Mouse (Mus musculus): ENCODE data around the gene C1ql1.
"Not testable (repeated sequence)": the region's sequence is repeated elsewhere in the genome, so short reads cannot be mapped to it uniquely, and the experiment has no call there.

The C1ql1 gene

DNA sequence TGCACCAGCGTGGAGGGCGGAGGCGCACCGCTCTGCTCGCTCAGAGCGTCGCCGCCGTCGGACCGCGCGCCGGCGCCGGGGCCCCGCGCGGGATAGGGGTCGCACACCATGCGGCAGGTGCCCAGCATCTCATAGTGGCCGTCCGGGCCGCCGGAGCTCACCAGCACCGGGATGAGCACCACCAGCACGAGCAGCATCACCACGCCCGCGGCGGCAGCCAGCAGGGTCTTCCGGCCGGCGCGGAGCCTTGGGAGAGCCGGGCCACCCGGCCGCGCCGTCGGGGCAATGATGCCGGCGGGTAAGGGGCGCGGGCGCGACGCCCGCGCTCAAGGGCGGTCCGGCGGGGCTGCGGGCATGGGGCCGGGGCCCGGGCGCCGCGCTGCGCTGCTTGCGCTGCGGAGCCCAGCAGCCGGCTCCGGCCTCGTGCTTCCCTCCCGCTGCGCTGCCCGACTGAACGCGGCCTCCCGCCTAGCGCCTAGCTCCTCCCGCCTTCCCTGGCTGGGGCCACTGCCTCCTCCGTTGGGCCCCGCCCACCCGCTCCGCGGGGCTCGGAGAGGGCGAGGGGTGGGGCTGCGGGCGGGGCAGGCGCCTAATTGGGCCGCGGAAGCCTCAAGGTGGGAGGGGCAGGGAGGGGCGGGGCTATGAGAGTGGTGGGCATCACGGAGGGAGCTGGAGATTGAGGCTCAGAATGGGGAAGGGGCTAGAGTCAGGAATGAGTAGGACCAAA lies at the start of gene C1ql1:
Gene C1ql1 (minus strand): TSS at position 424 of the 727 bp plus-strand sequence.
- peak; percentile 53 for DNase-seq

- no peak for DNase-seq
Observed at GRCm38 (mm10) chr11:102994952-102995351, 48.5 kb upstream of the C1ql1 start.

GRCm38 (mm10) chr11:102993420-102994029 lies 47.0 kb upstream of the C1ql1 start:
- no peak for DNase-seq

- DNase-seq: no peak
Observed at GRCm38 (mm10) chr11:102992940-102993339, 46.5 kb upstream of the C1ql1 start.

GRCm38 (mm10) chr11:102991681-102992080 lies 45.2 kb upstream of the C1ql1 start:
- DNase-seq: no peak

DNA sequence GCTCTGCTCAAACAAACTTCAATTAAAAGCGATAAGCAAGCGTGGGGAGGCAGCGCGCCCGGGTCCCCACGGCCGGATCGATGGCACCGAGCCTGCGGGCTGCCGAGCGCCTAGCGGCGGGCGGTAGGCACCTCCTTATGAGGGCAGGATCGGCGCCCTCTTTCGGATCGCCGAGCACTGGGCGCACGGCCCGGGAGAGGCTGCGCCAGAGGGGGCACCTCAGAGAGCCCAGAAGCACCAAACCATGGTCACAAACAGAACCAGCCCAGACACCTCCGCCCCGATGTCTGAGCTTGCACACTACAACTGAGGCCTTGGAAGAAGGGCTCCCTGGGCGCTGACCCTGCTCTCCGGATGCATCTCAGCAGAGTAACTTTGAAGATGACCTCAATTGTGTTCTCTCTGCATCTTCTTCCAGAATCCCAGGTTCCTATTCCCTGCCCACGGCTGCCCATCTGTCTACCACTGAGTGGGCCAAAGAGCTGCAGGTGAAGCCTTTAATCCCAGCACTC lies 43.7 kb upstream of the C1ql1 start:
- no peak for DNase-seq

- no peak for DNase-seq
Observed at GRCm38 (mm10) chr11:102989641-102990151, 43.2 kb upstream of the C1ql1 start.

DNA sequence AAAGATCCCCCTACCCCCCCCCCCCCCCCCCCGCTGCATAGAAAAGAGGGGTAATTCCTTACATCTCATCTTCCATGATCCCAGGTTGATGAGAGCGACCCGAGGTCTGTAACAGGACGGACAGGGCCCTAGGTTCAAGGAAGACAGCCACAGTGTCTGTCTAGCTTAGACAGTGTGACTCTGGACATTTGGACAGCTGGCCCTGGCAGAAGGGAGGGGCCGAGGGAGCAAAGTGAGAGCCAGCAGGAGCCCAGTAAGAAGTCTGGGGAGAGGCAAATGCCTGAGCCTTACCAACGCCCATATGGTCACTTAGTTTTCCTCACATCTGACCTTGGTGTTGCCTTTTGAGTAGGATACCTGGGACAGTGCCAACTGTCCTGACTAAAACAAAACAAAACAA lies 38.7 kb upstream of the C1ql1 start:
- DNase-seq: no peak

GRCm38 (mm10) chr11:102984615-102985014 lies 38.1 kb upstream of the C1ql1 start:
- DNase-seq: no peak

- no peak for DNase-seq
Observed at GRCm38 (mm10) chr11:102984086-102984485, 37.6 kb upstream of the C1ql1 start.

GRCm38 (mm10) chr11:102981151-102981890 lies 34.8 kb upstream of the C1ql1 start:
- DNase-seq: no peak

GRCm38 (mm10) chr11:102978052-102978666 lies 31.7 kb upstream of the C1ql1 start:
- DNase-seq: no peak

- DNase-seq: not testable (repeated sequence)
Observed at GRCm38 (mm10) chr11:102975966-102976365, 29.5 kb upstream of the C1ql1 start.

DNA sequence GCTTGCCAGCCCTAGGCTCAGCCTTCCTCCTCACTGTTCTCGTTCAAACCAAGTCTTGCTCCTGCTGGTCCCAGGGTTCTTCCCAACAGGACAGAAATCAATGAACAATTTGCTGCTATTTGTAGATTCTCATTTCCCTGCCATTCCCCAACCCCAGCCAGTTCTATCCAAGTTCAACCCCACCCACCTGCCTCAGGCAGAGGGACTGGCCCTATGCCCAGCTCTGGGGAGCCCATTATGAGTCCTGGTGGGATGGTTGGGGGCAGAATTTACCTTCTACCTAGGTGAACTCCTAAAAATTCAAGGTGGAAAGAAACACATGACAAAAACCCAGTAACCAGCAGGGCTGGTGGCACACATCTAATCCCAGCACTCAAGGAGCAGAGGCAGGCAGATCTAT lies 25.8 kb upstream of the C1ql1 start:
- no peak for DNase-seq

GRCm38 (mm10) chr11:102971604-102972003 lies 25.1 kb upstream of the C1ql1 start:
- no peak for DNase-seq

GRCm38 (mm10) chr11:102964547-102965091 lies 18.1 kb upstream of the C1ql1 start:
- no peak for DNase-seq

DNA sequence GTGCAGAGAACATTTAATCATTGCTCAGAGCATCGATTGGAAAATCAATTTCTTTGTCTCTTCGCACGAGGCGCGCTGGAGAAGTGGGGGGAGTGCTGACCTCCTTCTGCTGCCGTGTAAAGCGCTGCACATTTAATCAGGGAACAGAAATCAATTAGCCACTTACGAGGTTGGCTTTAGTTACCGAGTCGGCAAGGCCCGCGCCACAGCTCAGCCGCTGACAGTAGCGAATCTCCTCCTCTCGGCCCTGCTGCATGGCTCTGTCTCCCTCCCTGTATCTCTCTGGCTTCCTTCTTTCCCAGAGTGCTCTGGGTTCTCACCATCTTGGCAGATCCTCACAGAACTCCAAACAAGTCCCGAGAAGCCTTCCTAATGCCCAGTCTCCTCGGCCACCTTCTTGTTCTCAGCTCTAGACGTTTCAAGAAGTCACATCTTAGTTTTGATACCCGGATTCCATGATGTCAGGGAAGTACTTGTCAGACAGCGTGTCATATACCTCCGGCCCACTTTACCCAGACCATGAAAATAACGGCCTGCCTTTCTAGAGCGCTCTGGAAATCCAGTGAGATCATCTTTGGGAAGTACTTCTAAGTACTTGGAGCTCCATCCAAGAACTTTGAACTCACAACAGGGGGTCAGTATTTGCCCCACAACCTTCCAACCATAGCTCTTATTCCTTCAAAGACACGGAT lies 17.5 kb upstream of the C1ql1 start:
- DNase-seq: no peak

- DNase-seq: no peak
Observed at GRCm38 (mm10) chr11:102963246-102963854, 16.9 kb upstream of the C1ql1 start.

DNA sequence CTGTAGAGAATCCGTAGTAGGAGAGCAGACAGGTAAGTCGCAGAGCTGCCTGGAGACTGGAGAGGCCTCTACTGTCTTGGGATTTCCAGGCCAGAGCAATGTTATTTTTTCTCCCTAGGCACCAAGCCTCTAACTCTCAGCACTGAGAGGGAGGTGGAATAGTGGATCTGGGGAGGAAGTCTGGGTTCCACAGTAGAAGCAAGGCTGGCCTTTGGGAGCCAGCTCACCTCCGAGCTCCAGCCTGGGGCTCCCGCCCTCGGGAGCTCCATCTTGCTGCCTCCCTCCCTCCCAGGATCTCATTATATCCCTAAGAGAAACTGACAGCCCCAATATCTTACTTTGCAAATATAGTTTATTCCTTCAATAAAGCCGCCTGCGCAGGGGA lies 16.4 kb upstream of the C1ql1 start:
- DNase-seq: no peak

DNA sequence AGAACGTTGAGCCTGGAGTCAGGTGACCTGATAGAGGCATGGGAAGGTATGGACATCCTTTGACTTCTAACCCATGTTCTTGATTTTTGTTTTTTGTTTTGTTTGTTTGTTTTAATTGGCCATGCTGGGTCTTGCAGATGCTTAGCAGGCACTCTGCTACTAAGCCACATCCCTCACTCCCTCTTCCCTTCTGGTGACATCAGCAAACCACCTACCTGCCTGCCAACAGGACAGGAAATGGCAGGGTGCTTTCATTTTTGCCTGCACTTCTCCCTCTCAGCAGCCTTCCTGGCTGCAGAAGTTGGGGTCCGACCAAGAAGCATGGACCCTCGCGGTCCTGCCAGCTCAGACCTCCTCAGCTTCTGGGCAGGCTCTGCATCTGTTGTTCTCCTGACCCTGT lies 14.6 kb upstream of the C1ql1 start:
- DNase-seq: no peak

DNA sequence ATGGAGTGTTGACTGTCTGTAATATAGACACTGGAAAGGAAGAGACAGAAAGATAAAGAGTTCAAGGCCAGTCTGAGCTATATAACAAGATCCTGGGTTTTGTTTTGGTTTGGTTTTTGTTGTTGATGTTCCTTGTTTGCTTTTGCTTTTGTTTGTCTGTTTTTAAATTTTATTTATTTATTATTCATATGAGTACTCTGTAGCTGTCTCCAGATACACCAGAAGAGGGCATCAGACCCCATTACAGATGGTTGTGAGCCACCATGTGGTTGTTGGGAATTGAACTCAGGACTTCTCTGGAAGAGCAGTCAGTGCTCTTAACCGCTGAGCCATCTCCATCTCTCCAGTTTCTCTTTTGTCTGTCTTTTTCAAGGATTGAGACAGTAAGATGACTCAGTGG lies 12.4 kb upstream of the C1ql1 start:
- DNase-seq: no peak

- DNase-seq: no peak
Observed at GRCm38 (mm10) chr11:102958431-102958830, 11.9 kb upstream of the C1ql1 start.
